Mouse (Mus musculus) myocyte (in vitro differentiated cells): ENCODE data around the gene Dmd. TPM values are rescaled to one million over a fixed set of nuclear protein-coding genes. Genes with fewer than 3 reads are reported as not detected.
"Not testable (repeated sequence)": the region's sequence is repeated elsewhere in the genome, so short reads cannot be mapped to it uniquely, and the experiment has no call there.

Experiments
- H3K27me3 ChIP-seq: one replicate; pipeline ENCODE4 v1.6.1; 2011; ENCODE audit not compliant: control insufficient read depth, insufficient read depth, insufficient read length
- H3K36me3 ChIP-seq: one replicate; pipeline ENCODE4 v1.6.1; 2011; ENCODE audit not compliant: control insufficient read depth, insufficient read depth
- H3K4me2 ChIP-seq: one replicate; pipeline ENCODE4 v1.6.1; 2011; ENCODE audit warnings: low read depth, control low read depth
- H3K4me3 ChIP-seq: one replicate; pipeline ENCODE4 v1.5.1; 2011; ENCODE audit warnings: mild to moderate bottlenecking, control low read depth, moderate library complexity
- H3K79me2 ChIP-seq: one replicate; pipeline ENCODE4 v1.6.1; 2011; ENCODE audit not compliant: control insufficient read depth, insufficient read depth
- H3ac ChIP-seq: one replicate; pipeline ENCODE4 v1.6.1; 2011; ENCODE audit not compliant: control insufficient read depth, insufficient read length
- CEBPB ChIP-seq: IDR thresholded peaks from 2 replicates; pipeline ENCODE4 v1.6.1; 2011; ENCODE audit warnings: mild to moderate bottlenecking, moderate library complexity; ENCODE audit not compliant: poor library complexity, insufficient read depth, severe bottlenecking
- E2F4 ChIP-seq: IDR thresholded peaks from one replicate; pipeline ENCODE4 v1.6.1; 2011; ENCODE audit warnings: mild to moderate bottlenecking, control low read depth, moderate library complexity; ENCODE audit not compliant: insufficient read depth
- MAX ChIP-seq: IDR thresholded peaks from one replicate; pipeline ENCODE4 v1.6.1; 2011; ENCODE audit warnings: low read depth, mild to moderate bottlenecking, control low read depth
- MYOD1 ChIP-seq, 3 experiments: IDR thresholded peaks; one replicate each; pipeline ENCODE4 v1.6.1; 2011; ENCODE audit warnings: control low read depth in 2 of 3, low read depth in 2 of 3, mild to moderate bottlenecking in 2 of 3, moderate library complexity in 1 of 3; ENCODE audit not compliant: insufficient read length in 2 of 3, control insufficient read depth in 1 of 3
- MYOG ChIP-seq, 3 experiments: IDR thresholded peaks; one replicate each; pipeline ENCODE4 v1.6.1; 2011; ENCODE audit warnings: control low read depth in 2 of 3, low read depth in 2 of 3, mild to moderate bottlenecking in 2 of 3; ENCODE audit not compliant: insufficient read length in 2 of 3, control insufficient read depth in 1 of 3, insufficient read depth in 1 of 3
- POLR2A ChIP-seq: IDR thresholded peaks from one replicate; pipeline ENCODE4 v1.6.1; 2011; ENCODE audit warnings: low read depth, mild to moderate bottlenecking, control low read depth, moderate library complexity; ENCODE audit not compliant: insufficient read length
- POLR2AphosphoS2 ChIP-seq: IDR thresholded peaks from one replicate; pipeline ENCODE4 v1.6.1; 2011; ENCODE audit warnings: low read depth, control low read depth; ENCODE audit not compliant: insufficient read length
- REST ChIP-seq: IDR thresholded peaks from one replicate; pipeline ENCODE4 v1.6.1; 2011; ENCODE audit warnings: mild to moderate bottlenecking, control low read depth, moderate library complexity; ENCODE audit not compliant: insufficient read depth, insufficient read length
- SRF ChIP-seq: IDR thresholded peaks from one replicate; pipeline ENCODE4 v1.6.1; 2011; ENCODE audit warnings: low read depth; ENCODE audit not compliant: control insufficient read depth, insufficient read length
- TCF12 ChIP-seq: IDR thresholded peaks from one replicate; pipeline ENCODE4 v1.6.1; 2011; ENCODE audit warnings: mild to moderate bottlenecking, control low read depth; ENCODE audit not compliant: poor library complexity, insufficient read depth, severe bottlenecking
- TCF3 ChIP-seq: IDR thresholded peaks from one replicate; pipeline ENCODE4 v1.6.1; 2011; ENCODE audit warnings: low read depth, control low read depth; ENCODE audit not compliant: insufficient read length
- USF1 ChIP-seq: IDR thresholded peaks from one replicate; pipeline ENCODE4 v1.6.1; 2011; ENCODE audit warnings: low read depth, mild to moderate bottlenecking, control low read depth, moderate library complexity
- polyA plus RNA-seq: library from polyadenylated mRNA; unstranded; fragments of >200 nt; fragmentation: generic; extraction: Trizol; gene quantifications from one replicate; pipeline ENCODE4 v1.2.1, GENCODE M21; 2012; ENCODE audit warnings: missing spikeins

Dmd gene
- polyA plus RNA-seq, 1 experiment: 0.18 TPM

GRCm38 (mm10) chrX:83975895-83976294 is 1027.2 kb downstream of the Dmd start:
- TF ChIP-seq MYOD1 (IDR thresholded peaks at IDR 0.05; ENCODE audit: control insufficient read depth in 1 of 3, insufficient read length in 2 of 3, low read depth in 2 of 3): no peak
- TF ChIP-seq USF1: no peak
- TF ChIP-seq CEBPB: no peak
- no peak for TF ChIP-seq E2F4
- no peak for TF ChIP-seq MAX
- TF ChIP-seq SRF: no peak
- TF ChIP-seq REST: no peak
- no peak for TF ChIP-seq POLR2AphosphoS2
- no peak for TF ChIP-seq TCF12
- TF ChIP-seq TCF3: no peak
- TF ChIP-seq POLR2A: no peak
- TF ChIP-seq MYOG (IDR thresholded peaks at IDR 0.05; ENCODE audit: control insufficient read depth in 1 of 3, insufficient read depth in 1 of 3, insufficient read length in 2 of 3, low read depth in 2 of 3): no peak
- H3K79me2 ChIP-seq: no peaks in the 10 kb centered on the region
- no peak overlapping the region for H3K4me3 ChIP-seq
- H3K4me2 ChIP-seq: no peak overlapping the region
- no peaks in the 10 kb centered on the region for H3K36me3 ChIP-seq
- no peaks in the 10 kb centered on the region for H3K27me3 ChIP-seq
- no peak overlapping the region for H3ac ChIP-seq

- Histone ChIP-seq H3K27me3 (no peaks in the 10 kb centered on the region), H3K4me2 (no peak overlapping the region), H3K36me3 (no peaks in the 10 kb centered on the region), H3ac (no peak overlapping the region), H3K79me2 (no peaks in the 10 kb centered on the region), H3K4me3 (no peak overlapping the region)
- TF ChIP-seq CEBPB (no peak), POLR2A (no peak), REST (no peak), E2F4 (no peak), POLR2AphosphoS2 (no peak), MAX (no peak), TCF3 (no peak), USF1 (no peak), TCF12 (no peak), SRF (no peak), MYOD1 (IDR thresholded peaks at IDR 0.05; ENCODE audit: control insufficient read depth in 1 of 3, insufficient read length in 2 of 3, low read depth in 2 of 3) (no peak)
Measured at GRCm38 (mm10) chrX:84001294-84001693, 1052.6 kb downstream of the Dmd start.

- H3K27me3 ChIP-seq, H3K4me2 ChIP-seq, H3K79me2 ChIP-seq, H3K36me3 ChIP-seq, H3K4me3 ChIP-seq, H3ac ChIP-seq: not testable (repeated sequence)
Measured at GRCm38 (mm10) chrX:84062431-84062830, 1113.8 kb downstream of the Dmd start.

- Histone ChIP-seq H3K4me2 (no peak overlapping the region), H3K4me3 (no peak overlapping the region), H3ac (no peak overlapping the region), H3K27me3 (no peaks in the 10 kb centered on the region), H3K79me2 (no peaks in the 10 kb centered on the region), H3K36me3 (no peaks in the 10 kb centered on the region)
- TF ChIP-seq MYOD1 (IDR thresholded peaks at IDR 0.05; ENCODE audit: control insufficient read depth in 1 of 3, insufficient read length in 2 of 3, low read depth in 2 of 3) (no peak), CEBPB (no peak), REST (no peak), POLR2AphosphoS2 (no peak), POLR2A (no peak), USF1 (no peak), MAX (no peak), TCF12 (no peak), E2F4 (no peak), TCF3 (no peak), MYOG (IDR thresholded peaks at IDR 0.05; ENCODE audit: control insufficient read depth in 1 of 3, insufficient read depth in 1 of 3, insufficient read length in 2 of 3, low read depth in 2 of 3) (no peak), SRF (no peak)
Measured at GRCm38 (mm10) chrX:84165872-84166271, 1217.2 kb downstream of the Dmd start.

GRCm38 (mm10) chrX:84241297-84241859 is 1292.7 kb downstream of the Dmd start:
- H3K79me2 ChIP-seq: no peaks in the 10 kb centered on the region
- H3ac ChIP-seq: no peak overlapping the region
- H3K27me3 ChIP-seq: no peaks in the 10 kb centered on the region
- no peaks in the 10 kb centered on the region for H3K36me3 ChIP-seq
- no peak overlapping the region for H3K4me2 ChIP-seq
- TF ChIP-seq POLR2AphosphoS2 (no peak), CEBPB (no peak), MAX (no peak), USF1 (no peak), E2F4 (no peak), POLR2A (no peak), SRF (no peak), MYOD1 (IDR thresholded peaks at IDR 0.05; ENCODE audit: control insufficient read depth in 1 of 3, insufficient read length in 2 of 3, low read depth in 2 of 3) (no peak), MYOG (IDR thresholded peaks at IDR 0.05; ENCODE audit: control insufficient read depth in 1 of 3, insufficient read depth in 1 of 3, insufficient read length in 2 of 3, low read depth in 2 of 3) (no peak), TCF12 (no peak), REST (no peak), TCF3 (no peak)
- no peak overlapping the region for H3K4me3 ChIP-seq
